Mouse (Mus musculus) cerebellum, adult 2 months (tissue): ENCODE measurements around the gene Galk2. TPM values are rescaled to one million over a fixed set of nuclear protein-coding genes. Genes with fewer than 3 reads are reported as not detected.
A peak's percentile ranks its signal among the peaks of the same experiment; 100 is the strongest.

ENCODE experiments used
- DNase-seq, 2 experiments: peaks; one replicate each; pipeline ENCODE4 v3.0.0; 2021
- H3K27ac ChIP-seq: fragments of 200-500 bp; 2 replicates; pipeline ENCODE4 v1.5.1; 2012; ENCODE audit warnings: low read length, control low read depth, inconsistent platforms; ENCODE audit not compliant: insufficient read depth
- H3K27me3 ChIP-seq: fragments of 200-500 bp; 2 replicates; pipeline ENCODE4 v1.6.1; 2012; ENCODE audit warnings: inconsistent platforms, mild to moderate bottlenecking, low read length, moderate library complexity; ENCODE audit not compliant: control insufficient read depth, insufficient read depth
- H3K4me1 ChIP-seq: fragments of 200-500 bp; 2 replicates; pipeline ENCODE4 v1.6.1; 2011; ENCODE audit warnings: low read length; ENCODE audit not compliant: control insufficient read depth, insufficient read depth
- H3K4me3 ChIP-seq: fragments of 200-500 bp; replicated peaks from 2 replicates; pipeline ENCODE3; 2011; ENCODE audit warnings: mild to moderate bottlenecking, low read depth, low read length, control low read depth; ENCODE audit not compliant: insufficient read depth
- CTCF ChIP-seq: fragments of 200-500 bp; IDR thresholded peaks from 2 replicates; pipeline ENCODE4 v1.5.1; 2011; ENCODE audit warnings: low read depth, mild to moderate bottlenecking, control low read depth, low read length, moderate library complexity, borderline replicate concordance; ENCODE audit not compliant: insufficient read depth
- POLR2A ChIP-seq: fragments of 200-500 bp; IDR thresholded peaks from 2 replicates; pipeline ENCODE4 v1.6.1; 2011; ENCODE audit warnings: low read length, control low read depth, borderline replicate concordance; ENCODE audit not compliant: insufficient read depth
- WGBS: fragments of 180-500 bp; shearing (Covaris S2); methylation state at CpG from one replicate; pipeline ENCODE4 v1.1.7; 2018; 5-methylcytosine and 5-hydroxymethylcytosine counted together
- polyA plus RNA-seq: library from polyadenylated mRNA; depleted of rRNA; stranded (reverse); fragments of >200 nt; gene quantifications from 2 replicates; pipeline ENCODE4 v1.2.3, GENCODE M21; 2012

The Galk2 gene
- polyA plus RNA-seq, 1 experiment = 19.2 TPM

GRCm38 (mm10) chr2:125868301-125868700, 9.4 kb downstream of the Galk2 start:
- WGBS = 77% methylated on average over 3 of the region's 3 CpGs
- Histone ChIP-seq H3K4me3 (no peak overlapping the region), H3K27ac (no peak overlapping the region)

GRCm38 (mm10) chr2:125870159-125870558, 11.2 kb downstream of the Galk2 start:
- 89% methylated on average over 3 of the region's 3 CpGs for WGBS
- no peak overlapping the region for H3K27ac ChIP-seq
- H3K27me3 ChIP-seq = no peaks in the 10 kb centered on the region
- no peak overlapping the region for H3K4me3 ChIP-seq
- TF ChIP-seq CTCF (no peak), POLR2A (no peak)
- no peaks in the 10 kb centered on the region for H3K4me1 ChIP-seq
- DNase-seq = no peak

More at GRCm38 (mm10) chr2:125868301-125868700, 9.4 kb downstream of the Galk2 start:
- TF ChIP-seq CTCF (no peak), POLR2A (no peak)
- Histone ChIP-seq H3K27me3 (no peaks in the 10 kb centered on the region), H3K4me1 (no peaks in the 10 kb centered on the region)
- no peak for DNase-seq

GRCm38 (mm10) chr2:125885891-125886576, 27.1 kb downstream of the Galk2 start:
- WGBS = 12% methylated on average over 4 of the region's 4 CpGs
- peak overlapping the region; percentile 40; the same call in 1 of the 2 replicates for H3K27ac ChIP-seq
- no peak overlapping the region for H3K4me3 ChIP-seq
- peaks cover 9% of the 10 kb centered on the region for H3K4me1 ChIP-seq
- H3K27me3 ChIP-seq = no peaks in the 10 kb centered on the region
- peak; percentile 53 to 70 for DNase-seq
- TF ChIP-seq POLR2A (no peak), CTCF (no peak)

- Histone ChIP-seq H3K4me3 (no peak overlapping the region), H3K4me1 (no peaks in the 10 kb centered on the region), H3K27ac (no peak overlapping the region), H3K27me3 (no peaks in the 10 kb centered on the region)
- 36% methylated on average over 6 of the region's 6 CpGs for WGBS
- TF ChIP-seq POLR2A = no peak
- peak; percentile 34; the same call in 1 of the 2 replicates for TF ChIP-seq CTCF
- peak in 1 of 2 experiments; percentile 7 for DNase-seq
These were observed 34.2 kb downstream of the Galk2 start for GRCm38 (mm10) chr2:125893096-125893495.

- TF ChIP-seq CTCF = no peak
- no peak for TF ChIP-seq POLR2A
- no peak for DNase-seq
- H3K27me3 ChIP-seq = no peaks in the 10 kb centered on the region
- WGBS = 89% methylated on average over 4 of the region's 4 CpGs
- no peak overlapping the region for H3K27ac ChIP-seq
- no peak overlapping the region for H3K4me3 ChIP-seq
- no peaks in the 10 kb centered on the region for H3K4me1 ChIP-seq
These were observed 36.2 kb downstream of the Galk2 start for GRCm38 (mm10) chr2:125895099-125895498.

- TF ChIP-seq POLR2A (no peak), CTCF (no peak)
- Histone ChIP-seq H3K27ac (no peak overlapping the region), H3K4me1 (no peaks in the 10 kb centered on the region), H3K27me3 (no peaks in the 10 kb centered on the region), H3K4me3 (no peak overlapping the region)
- WGBS = 91% methylated on average over 3 of the region's 3 CpGs
- DNase-seq = no peak
These were observed 37.4 kb downstream of the Galk2 start for GRCm38 (mm10) chr2:125896355-125896754.

- TF ChIP-seq CTCF (no peak), POLR2A (no peak)
- 87% methylated on average over 6 of the region's 6 CpGs for WGBS
- no peak overlapping the region for H3K4me3 ChIP-seq
- H3K27me3 ChIP-seq = no peaks in the 10 kb centered on the region
- no peak overlapping the region for H3K27ac ChIP-seq
- DNase-seq = no peak
- H3K4me1 ChIP-seq = no peaks in the 10 kb centered on the region
These were observed 42.0 kb downstream of the Galk2 start for GRCm38 (mm10) chr2:125900797-125901410.

- TF ChIP-seq POLR2A (no peak), CTCF (no peak)
- WGBS = 87% methylated on average over 3 of the region's 3 CpGs
- DNase-seq = no peak
- H3K4me1 ChIP-seq = no peaks in the 10 kb centered on the region
- no peak overlapping the region for H3K4me3 ChIP-seq
- no peak overlapping the region for H3K27ac ChIP-seq
- H3K27me3 ChIP-seq = no peaks in the 10 kb centered on the region
These were observed 42.5 kb downstream of the Galk2 start for GRCm38 (mm10) chr2:125901426-125901825.
